Mouse (Mus musculus): ENCODE results near the gene Sdhc. TPM values are rescaled to one million over a fixed set of nuclear protein-coding genes. Genes with fewer than 3 reads are reported as not detected.
A peak's percentile ranks its signal among the peaks of the same experiment; 100 is the strongest.

Gene Sdhc
- polyA plus RNA-seq, 1 experiment from 2014 or later: 207 TPM

DNA sequence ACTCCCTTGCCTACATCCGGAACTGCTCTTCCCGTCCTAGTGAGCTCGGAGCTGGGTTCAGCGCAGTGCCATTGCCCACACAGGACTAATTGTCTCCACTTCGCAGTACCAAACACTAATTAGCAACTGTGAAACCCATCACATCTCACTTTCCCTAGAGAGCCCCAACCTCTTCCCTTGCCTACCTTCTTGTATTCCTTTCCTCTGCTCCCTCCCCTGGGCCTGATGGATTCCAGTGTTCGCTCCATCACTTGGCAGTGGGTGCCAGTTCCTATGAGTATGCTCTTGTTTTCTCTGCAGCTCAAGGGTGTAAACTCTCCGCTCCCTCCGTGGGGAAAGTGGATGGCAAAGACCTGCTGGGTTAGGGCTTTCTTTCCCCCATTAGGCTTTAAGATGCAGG lies 35.3 kb upstream of the Sdhc start:
- Histone ChIP-seq H3K9me3 (ENCODE audit: low read length) (no peaks in the 10 kb centered on the region), H3K27me3 (ENCODE audit: insufficient read depth, low read length) (no peaks in the 10 kb centered on the region), H3K4me3 (ENCODE audit: low read depth, low read length) (no peak overlapping the region), H3K4me2 (ENCODE audit: low read depth, low read length) (no peak overlapping the region), H3K9ac (replicated peaks) (no peak overlapping the region), H3K36me3 (replicated peaks; ENCODE audit: insufficient read depth, low read length) (no peaks in the 10 kb centered on the region), H3K4me1 (ENCODE audit: insufficient read depth) (peaks cover 7% of the 10 kb centered on the region), H3K27ac (ENCODE audit: low read depth) (no peak overlapping the region)
- ATAC-seq (no peak), DNase-seq (no peak)
- TF ChIP-seq EP300 (IDR thresholded peaks at IDR 0.05; ENCODE audit: low read depth) (no peak), CTCF (IDR thresholded peaks at IDR 0.05; ENCODE audit: low read depth) (no peak)
- 83% methylated on average over 8 of the region's 8 CpGs for WGBS (ENCODE audit: insufficient replicate concordance)

DNA sequence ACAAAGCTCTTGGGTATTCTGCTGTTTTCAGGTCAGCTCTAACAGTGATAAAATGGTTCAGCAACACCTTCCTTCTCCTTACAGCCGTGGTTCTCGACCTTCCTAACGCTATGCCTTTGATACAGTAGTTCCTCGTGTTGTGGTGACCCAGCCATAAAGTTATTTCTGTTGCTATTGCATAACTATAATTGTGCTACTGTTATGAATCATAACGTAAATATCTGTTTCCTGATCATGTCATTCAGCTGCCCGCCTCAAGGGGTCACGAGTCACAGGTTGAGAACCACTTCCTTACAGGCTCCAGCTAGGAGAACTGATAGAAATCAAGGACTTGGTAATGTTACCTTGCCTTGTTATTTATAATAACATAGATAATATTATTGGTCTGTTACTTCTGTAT lies 33.9 kb upstream of the Sdhc start:
- H3K4me1 ChIP-seq (ENCODE audit: insufficient read depth): peaks cover 4% of the 10 kb centered on the region
- H3K4me3 ChIP-seq (ENCODE audit: low read depth, low read length): no peak overlapping the region
- H3K27ac ChIP-seq (ENCODE audit: low read depth): no peak overlapping the region
- no peak overlapping the region for H3K9ac ChIP-seq (replicated peaks)
- H3K9me3 ChIP-seq (ENCODE audit: low read length): no peaks in the 10 kb centered on the region
- peak; percentile 28 for DNase-seq
- no peaks in the 10 kb centered on the region for H3K27me3 ChIP-seq (ENCODE audit: insufficient read depth, low read length)
- TF ChIP-seq CTCF (IDR thresholded peaks at IDR 0.05; ENCODE audit: low read depth) (peak; percentile 50), EP300 (IDR thresholded peaks at IDR 0.05; ENCODE audit: low read depth) (no peak)
- H3K36me3 ChIP-seq (replicated peaks; ENCODE audit: insufficient read depth, low read length): no peaks in the 10 kb centered on the region
- WGBS (ENCODE audit: insufficient replicate concordance): 22% methylated on average over 7 of the region's 7 CpGs
- no peak for ATAC-seq
- H3K4me2 ChIP-seq (ENCODE audit: low read depth, low read length): no peak overlapping the region

DNA sequence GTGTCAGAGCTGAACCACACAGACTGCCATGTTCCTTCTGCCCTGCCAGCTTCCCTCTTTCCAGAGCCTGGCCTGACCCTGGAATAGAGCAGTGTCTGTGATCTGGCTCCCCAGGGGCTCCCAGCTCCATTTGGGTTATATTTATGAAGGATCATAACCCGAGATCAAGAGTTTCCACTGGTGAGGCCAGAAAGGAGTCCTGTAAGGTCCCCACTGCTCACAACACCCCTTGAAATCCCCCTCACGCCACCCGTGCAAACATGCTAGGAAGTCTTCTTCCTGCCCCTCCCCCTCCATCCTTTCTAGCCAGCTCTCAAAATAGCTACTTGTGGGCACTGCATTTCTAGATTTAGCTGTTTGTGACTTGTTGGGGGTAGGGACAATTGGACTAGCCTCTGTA lies 33.2 kb upstream of the Sdhc start:
- ATAC-seq (0 out of 2 replicates have a peak, but pooled peaks have one; percentile 17), DNase-seq (no peak)
- Histone ChIP-seq H3K36me3 (replicated peaks; ENCODE audit: insufficient read depth, low read length) (no peaks in the 10 kb centered on the region), H3K4me1 (ENCODE audit: insufficient read depth) (peaks cover 3% of the 10 kb centered on the region; the same call in 1 of the 2 replicates), H3K9ac (replicated peaks) (no peak overlapping the region; the same call in 1 of the 2 replicates), H3K27ac (ENCODE audit: low read depth) (no peak overlapping the region), H3K4me3 (ENCODE audit: low read depth, low read length) (no peak overlapping the region), H3K9me3 (ENCODE audit: low read length) (no peaks in the 10 kb centered on the region), H3K4me2 (ENCODE audit: low read depth, low read length) (no peak overlapping the region), H3K27me3 (ENCODE audit: insufficient read depth, low read length) (no peaks in the 10 kb centered on the region)
- WGBS (ENCODE audit: insufficient replicate concordance): 43% methylated on average over 3 of the region's 3 CpGs
- TF ChIP-seq EP300 (IDR thresholded peaks at IDR 0.05; ENCODE audit: low read depth) (peak; percentile 3; the same call in 1 of the 2 replicates), CTCF (IDR thresholded peaks at IDR 0.05; ENCODE audit: low read depth) (no peak)

DNA sequence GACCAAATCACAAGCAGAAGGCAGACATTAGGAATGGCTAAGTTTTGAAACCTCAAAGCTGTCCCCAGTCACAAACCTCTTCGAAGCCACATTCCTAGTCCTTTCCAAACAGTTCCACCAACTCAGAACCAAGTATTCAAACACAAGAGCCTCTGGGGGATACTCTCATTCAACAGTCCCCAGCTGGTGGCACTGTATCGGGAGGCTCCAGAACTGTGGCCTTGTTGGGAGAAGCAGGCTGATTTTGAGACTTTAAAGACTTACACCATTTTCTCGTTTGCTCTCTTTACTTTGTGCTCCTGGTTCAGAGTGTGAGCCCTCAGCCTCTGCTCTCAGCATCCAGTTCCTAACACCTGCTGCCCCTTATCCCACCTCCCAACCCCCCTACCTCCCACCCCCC lies 32.6 kb upstream of the Sdhc start:
- H3K4me3 ChIP-seq (ENCODE audit: low read depth, low read length): no peak overlapping the region
- H3K9me3 ChIP-seq (ENCODE audit: low read length): no peaks in the 10 kb centered on the region
- DNase-seq (no peak), ATAC-seq (no peak)
- H3K27me3 ChIP-seq (ENCODE audit: insufficient read depth, low read length): no peaks in the 10 kb centered on the region
- no peak overlapping the region for H3K9ac ChIP-seq (replicated peaks)
- H3K4me2 ChIP-seq (ENCODE audit: low read depth, low read length): no peak overlapping the region
- no peaks in the 10 kb centered on the region for H3K36me3 ChIP-seq (replicated peaks; ENCODE audit: insufficient read depth, low read length)
- TF ChIP-seq EP300 (IDR thresholded peaks at IDR 0.05; ENCODE audit: low read depth) (no peak), CTCF (IDR thresholded peaks at IDR 0.05; ENCODE audit: low read depth) (no peak)
- H3K4me1 ChIP-seq (ENCODE audit: insufficient read depth): peaks cover 3% of the 10 kb centered on the region; the same call in 1 of the 2 replicates
- H3K27ac ChIP-seq (ENCODE audit: low read depth): no peak overlapping the region
- 69% methylated on average over 3 of the region's 3 CpGs for WGBS (ENCODE audit: insufficient replicate concordance)

DNA sequence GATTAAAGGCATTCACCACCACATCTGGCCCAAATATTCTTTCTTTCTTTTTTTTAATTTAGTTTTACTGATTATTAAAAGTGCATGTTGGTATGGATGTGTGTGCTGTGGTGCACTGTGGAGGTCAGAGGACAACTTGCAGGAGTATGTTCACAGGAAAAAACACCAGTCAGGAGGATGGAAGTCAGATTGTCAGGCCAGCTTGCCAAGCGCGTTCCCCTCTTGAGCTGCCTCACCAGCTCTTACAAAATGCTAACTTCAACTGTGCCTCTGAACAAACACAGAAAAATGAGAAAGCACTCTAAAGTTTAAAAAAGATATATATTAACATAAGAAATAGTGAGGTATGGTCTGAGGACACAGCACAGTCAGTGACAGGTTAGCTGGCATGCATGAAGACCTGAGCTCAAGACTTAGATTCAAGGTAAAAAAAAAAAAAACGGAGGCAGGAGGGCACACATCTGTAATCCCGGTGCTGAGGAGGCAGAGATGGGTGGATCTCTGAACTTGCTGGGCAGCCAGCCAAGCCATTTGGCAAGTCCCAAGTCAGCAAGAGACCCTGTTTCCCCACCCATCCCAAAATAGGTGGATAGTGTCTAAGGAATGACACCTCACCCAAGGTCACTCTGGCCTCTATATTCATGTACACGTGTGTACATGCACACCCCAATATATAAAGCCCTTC lies 29.2 kb upstream of the Sdhc start:
- DNase-seq: no peak
- H3K27me3 ChIP-seq (ENCODE audit: insufficient read depth, low read length): no peaks in the 10 kb centered on the region
- H3K4me2 ChIP-seq (ENCODE audit: low read depth, low read length): no peak overlapping the region
- H3K36me3 ChIP-seq (replicated peaks; ENCODE audit: insufficient read depth, low read length): no peaks in the 10 kb centered on the region
- ATAC-seq: no peak
- H3K9ac ChIP-seq (replicated peaks): no peak overlapping the region
- no peak overlapping the region for H3K27ac ChIP-seq (ENCODE audit: low read depth)
- no peaks in the 10 kb centered on the region for H3K9me3 ChIP-seq (ENCODE audit: low read length)
- TF ChIP-seq EP300 (IDR thresholded peaks at IDR 0.05; ENCODE audit: low read depth) (no peak), CTCF (IDR thresholded peaks at IDR 0.05; ENCODE audit: low read depth) (no peak)
- no peak overlapping the region for H3K4me3 ChIP-seq (ENCODE audit: low read depth, low read length)
- 55% methylated on average over 5 of the region's 5 CpGs for WGBS (ENCODE audit: insufficient replicate concordance)
- peaks cover 3% of the 10 kb centered on the region; the same call in 1 of the 2 replicates for H3K4me1 ChIP-seq (ENCODE audit: insufficient read depth)

DNA sequence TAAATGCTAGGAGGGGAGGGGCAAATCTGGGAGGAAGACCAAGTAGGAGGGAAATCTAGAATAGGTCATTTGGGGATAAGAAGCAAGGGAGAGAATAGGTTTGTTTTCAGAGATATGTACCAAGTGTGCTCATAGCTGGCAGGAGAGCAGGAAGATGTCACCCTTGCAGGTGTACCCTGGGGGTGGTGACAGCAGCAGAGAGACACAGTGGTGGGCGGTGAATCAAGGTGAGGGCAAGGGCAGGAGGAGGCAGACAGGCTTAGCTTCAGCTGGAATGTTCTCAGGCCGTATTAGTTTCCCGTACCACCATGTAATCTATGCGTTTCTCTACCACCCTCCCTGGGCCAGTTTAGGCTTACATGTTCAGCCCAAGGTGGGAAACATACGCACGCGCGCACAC lies 22.4 kb upstream of the Sdhc start:
- 90% methylated on average over 8 of the region's 8 CpGs for WGBS (ENCODE audit: insufficient replicate concordance)
- no peak overlapping the region for H3K4me3 ChIP-seq (ENCODE audit: low read depth, low read length)
- DNase-seq (no peak), ATAC-seq (no peak)
- no peak overlapping the region for H3K9ac ChIP-seq (replicated peaks)
- H3K27me3 ChIP-seq (ENCODE audit: insufficient read depth, low read length): no peaks in the 10 kb centered on the region
- H3K4me1 ChIP-seq (ENCODE audit: insufficient read depth): no peaks in the 10 kb centered on the region
- H3K36me3 ChIP-seq (replicated peaks; ENCODE audit: insufficient read depth, low read length): no peaks in the 10 kb centered on the region
- no peak overlapping the region for H3K27ac ChIP-seq (ENCODE audit: low read depth)
- no peaks in the 10 kb centered on the region for H3K9me3 ChIP-seq (ENCODE audit: low read length)
- TF ChIP-seq CTCF (IDR thresholded peaks at IDR 0.05; ENCODE audit: low read depth) (no peak), EP300 (IDR thresholded peaks at IDR 0.05; ENCODE audit: low read depth) (no peak)
- H3K4me2 ChIP-seq (ENCODE audit: low read depth, low read length): no peak overlapping the region
